In the genomic region with DNA sequence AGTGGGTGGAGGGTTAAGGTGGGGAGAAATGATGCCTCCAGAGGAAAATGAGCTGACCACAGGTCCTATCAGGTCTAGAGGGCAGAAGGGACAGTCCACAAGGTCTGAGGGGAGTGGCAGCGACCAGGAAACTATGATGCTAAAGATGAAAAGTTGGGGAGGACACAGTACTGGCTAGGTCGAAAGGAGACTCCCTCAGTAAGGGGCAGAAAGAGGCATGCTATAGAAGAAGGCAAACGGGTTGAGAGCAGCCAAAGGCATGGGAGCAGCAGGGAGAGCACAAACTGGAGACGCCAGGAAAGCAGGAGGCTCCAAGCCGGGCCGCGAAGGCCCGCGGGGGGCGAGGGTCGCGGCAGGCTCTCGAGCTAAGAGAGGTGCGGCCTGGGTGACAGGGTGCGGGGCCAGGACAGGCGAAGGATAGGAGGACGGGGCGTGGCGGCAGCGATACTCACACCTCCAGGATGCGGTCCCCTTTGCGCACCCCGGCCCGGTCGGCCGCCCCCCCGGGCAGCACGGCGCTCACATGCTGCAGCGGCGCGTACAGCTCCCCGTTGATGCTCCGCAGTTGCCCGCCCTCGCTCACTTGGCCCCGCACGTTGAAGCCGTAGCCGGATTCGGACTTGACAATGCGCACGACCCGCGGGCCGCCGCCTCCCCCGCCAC, we compare ENCODE assay signal across 8 mouse cellular contexts. TPM values are rescaled to one million over a fixed set of nuclear protein-coding genes. Genes with fewer than 3 reads are reported as not detected.
DNase-seq lines count a peak whose midpoint lies in the region; ATAC-seq and TF ChIP-seq lines count a peak whose summit lies in the region.

No protein-coding gene starts in this region.

- H3K4me3 ChIP-seq in heart, embryonic 10.5 days = peak overlapping the region; percentile 95
- H3K4me3 ChIP-seq in C2C12 (ENCODE audit: insufficient read depth, poor library complexity, severe bottlenecking) = peak overlapping the region; percentile 73
- H3K4me3 ChIP-seq in hindbrain, postnatal 0 days (ENCODE audit: low read length) = peak overlapping the region; percentile 92
- H3K4me3 ChIP-seq in midbrain, embryonic 13.5 days (replicated peaks) = peak overlapping the region; percentile 92

- peak; percentile 78 for ATAC-seq in hindbrain, postnatal 0 days
- peak; percentile 89 for ATAC-seq in midbrain, embryonic 13.5 days

- TF ChIP-seq CTCF in C2C12 (IDR thresholded peaks at IDR 0.05; ENCODE audit: control insufficient read depth, insufficient read depth, insufficient read length) = no peak
- TF ChIP-seq CTCF in hindbrain, postnatal 0 days (IDR thresholded peaks at IDR 0.05; ENCODE audit: low read depth) = no peak

- H3K36me3 ChIP-seq in heart, embryonic 10.5 days = no peaks in the 10 kb centered on the region
- peaks cover 4% of the 10 kb centered on the region for H3K36me3 ChIP-seq in C2C12 (ENCODE audit: control insufficient read depth, insufficient read depth)
- no peaks in the 10 kb centered on the region for H3K36me3 ChIP-seq in hindbrain, postnatal 0 days (ENCODE audit: insufficient read depth, low read length)
- no peaks in the 10 kb centered on the region for H3K36me3 ChIP-seq in midbrain, embryonic 13.5 days

- no peaks in the 10 kb centered on the region for H3K27me3 ChIP-seq in heart, embryonic 10.5 days (ENCODE audit: insufficient read depth, poor library complexity, severe bottlenecking)
- H3K27me3 ChIP-seq in C2C12 (ENCODE audit: control insufficient read depth, insufficient read depth, insufficient read length) = no peaks in the 10 kb centered on the region
- no peaks in the 10 kb centered on the region for H3K27me3 ChIP-seq in hindbrain, postnatal 0 days (ENCODE audit: insufficient read depth, low read length)
- H3K27me3 ChIP-seq in midbrain, embryonic 13.5 days = no peaks in the 10 kb centered on the region

- WGBS in heart, embryonic 10.5 days = under 1% methylated on average over 47 of the region's 48 CpGs
- WGBS in hindbrain, postnatal 0 days = 2% methylated on average over 42 of the region's 48 CpGs
- WGBS in midbrain, embryonic 13.5 days = under 1% methylated on average over 46 of the region's 48 CpGs

- no peaks in the 10 kb centered on the region for H3K9me3 ChIP-seq in heart, embryonic 10.5 days
- H3K9me3 ChIP-seq in hindbrain, postnatal 0 days (ENCODE audit: low read length) = no peaks in the 10 kb centered on the region
- no peaks in the 10 kb centered on the region for H3K9me3 ChIP-seq in midbrain, embryonic 13.5 days

- H3K4me2 ChIP-seq in hindbrain, postnatal 0 days (ENCODE audit: low read depth, low read length) = peak overlapping the region; percentile 65
- H3K4me2 ChIP-seq in midbrain, embryonic 13.5 days (replicated peaks) = peak overlapping the region; percentile 88

- H3K79me2 ChIP-seq in C2C12 (ENCODE audit: control insufficient read depth, insufficient read depth) = peaks cover 53% of the 10 kb centered on the region

- intact Hi-C loops in heart, postnatal 25 days (cut with DNase I) = loop anchor here (5.0 kb wide), 1 partner anchor 255 kb away; the partner anchor contains the start of gene Pogz

- H3K27ac ChIP-seq in heart, embryonic 10.5 days = peak overlapping the region; percentile 96
- H3K27ac ChIP-seq in hindbrain, postnatal 0 days = peak overlapping the region; percentile 94
- H3K27ac ChIP-seq in midbrain, embryonic 13.5 days = peak overlapping the region; percentile 90

- H3K4me1 ChIP-seq in heart, embryonic 10.5 days = peaks cover 13% of the 10 kb centered on the region
- H3K4me1 ChIP-seq in hindbrain, postnatal 0 days (ENCODE audit: insufficient read depth, low read length) = peaks cover 13% of the 10 kb centered on the region
- peaks cover 36% of the 10 kb centered on the region for H3K4me1 ChIP-seq in midbrain, embryonic 13.5 days (replicated peaks)

- H3K9ac ChIP-seq in hindbrain, postnatal 0 days (replicated peaks; ENCODE audit: low read length) = peak overlapping the region; percentile 95
- peak overlapping the region; percentile 94 for H3K9ac ChIP-seq in midbrain, embryonic 13.5 days (replicated peaks)

- peak overlapping the region; percentile 70 for H3ac ChIP-seq in C2C12 (ENCODE audit: control insufficient read depth, insufficient read length, low read depth)

- peak; percentile 84 for DNase-seq in heart, embryonic 10.5 days (ENCODE audit: low spot score)
- DNase-seq in heart, postnatal 25 days (ENCODE audit: low spot score) = no peak
- peak; percentile 67 for DNase-seq in embryo, embryonic 11 days
- DNase-seq in hindbrain, postnatal 0 days (ENCODE audit: low spot score) = peak; percentile 39
- DNase-seq in urinary bladder, postnatal 14 days (ENCODE audit: low spot score) = no peak
- no peak for DNase-seq in frontal cortex, postnatal 14 days (ENCODE audit: low spot score in 2 of 2)

- H3K79me3 ChIP-seq in C2C12 (ENCODE audit: low read depth) = peaks cover 34% of the 10 kb centered on the region

TF ChIP-seq in C2C12, 6 proteins besides CTCF, POLR2A, EP300 and RAD21:
- TF ChIP-seq FOSL1 (IDR thresholded peaks at IDR 0.05; ENCODE audit: insufficient read depth, low read length, poor library complexity, severe bottlenecking) = no peak
- TF ChIP-seq CEBPB (IDR thresholded peaks at IDR 0.05; ENCODE audit: low read depth) = no peak
- no peak for TF ChIP-seq USF1 (IDR thresholded peaks at IDR 0.05; ENCODE audit: low read depth)
- TF ChIP-seq MYOD1 (IDR thresholded peaks at IDR 0.05; ENCODE audit: control insufficient read depth, insufficient read length, low read depth) = no peak
- no peak for TF ChIP-seq MAX (IDR thresholded peaks at IDR 0.05)
- TF ChIP-seq MYOG (IDR thresholded peaks at IDR 0.05; ENCODE audit: control insufficient read depth, extremely low read depth, insufficient read length) = no peak

RNA-seq across cellular contexts. Expression of gene Snx27, which starts 0.6 kb away (rescaled TPM):
- 32.2 and 41.3 TPM in 2 replicates for polyA plus RNA-seq in heart, embryonic 10.5 days (2016; fragmentation: Nextera tagmentation; extraction: Ambion mirVana)
- total RNA-seq in heart, postnatal 25 days (2021) = 10 to 100 TPM; 26.9 to 28.0 TPM
- 14.9 TPM for polyA plus RNA-seq in C2C12 (2012; fragmentation: generic; extraction: Trizol)
- total RNA-seq in hindbrain, postnatal 0 days (2014; rRNA removed) = 71.3 and 79.9 TPM in 2 replicates
- polyA plus RNA-seq in hindbrain, postnatal 0 days (2015; fragmentation: Nextera tagmentation; extraction: Ambion mirVana) = 81.7 and 82.1 TPM in 2 replicates
- 69.7 and 75.5 TPM in 2 replicates for polyA plus RNA-seq in midbrain, embryonic 13.5 days (2015; fragmentation: Nextera tagmentation; extraction: Ambion mirVana)

Comparison
In these comparisons a context has a peak if more than half of its experiments do, and no peak if none do; other contexts are left out.
1. DNase-seq: peak in heart, embryonic 10.5 days (single experiment), embryo, embryonic 11 days (single experiment) and hindbrain, postnatal 0 days (single experiment); none in heart, postnatal 25 days (single experiment), urinary bladder, postnatal 14 days (single experiment) and frontal cortex, postnatal 14 days (0 of 2).
2. Peak in every context shown above with its lines, with median percentiles within 50 percentile points of each other: H3K27ac ChIP-seq and H3K4me3 ChIP-seq.